Mouse (Mus musculus): Measurements from ENCODE around the gene Man2c1.

DNA sequence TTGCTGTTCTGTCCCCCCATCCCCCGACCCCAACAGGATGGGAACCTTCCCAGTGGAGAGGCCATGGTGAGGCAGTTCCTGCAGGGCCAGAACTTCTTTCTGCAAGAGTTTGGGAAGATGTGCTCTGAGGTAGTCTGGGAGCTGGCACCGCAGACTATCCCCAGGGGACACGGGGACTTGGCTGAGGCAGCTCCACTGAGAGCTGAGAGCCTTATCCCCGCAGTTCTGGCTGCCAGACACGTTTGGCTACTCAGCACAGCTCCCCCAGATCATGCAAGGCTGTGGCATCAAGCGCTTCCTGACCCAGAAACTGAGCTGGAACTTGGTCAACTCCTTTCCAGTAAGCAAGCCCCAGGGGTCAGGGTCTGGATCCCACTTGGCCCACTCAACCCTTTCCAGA, 6.8 kb downstream of the Man2c1 start:
- TF ChIP-seq CTCF (IDR thresholded peaks at IDR 0.05; ENCODE audit: control insufficient read depth, insufficient read depth, low read length), result no peak
- no peak for TF ChIP-seq POLR2A (IDR thresholded peaks at IDR 0.05; ENCODE audit: borderline replicate concordance, control insufficient read depth, low read depth, low read length)

All from bone marrow, adult 2 months (tissue).